Mouse (Mus musculus): ENCODE data around the gene Tapt1.

DNA sequence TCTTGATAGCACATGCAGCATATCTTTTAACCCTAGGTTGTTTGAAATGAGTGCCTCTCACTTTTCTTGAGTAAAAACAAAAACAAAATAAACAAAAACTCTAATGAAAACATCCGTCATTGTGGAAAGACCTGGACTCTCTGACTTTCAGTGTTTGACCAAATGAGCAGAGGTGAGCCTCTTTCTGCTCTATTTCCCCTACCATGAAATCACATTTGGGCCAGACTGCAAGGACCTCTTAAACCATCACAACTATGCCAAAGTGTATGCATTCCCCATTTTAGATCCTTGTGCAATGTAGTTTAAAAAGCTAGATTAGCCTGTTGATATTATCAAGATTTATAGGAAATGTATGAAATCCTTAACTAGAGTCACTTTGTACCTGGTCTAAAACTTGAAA, 1.9 kb upstream of the Tapt1 start:
- no peak for TF ChIP-seq POLR2A (IDR thresholded peaks at IDR 0.05; ENCODE audit: borderline replicate concordance, control insufficient read depth, low read depth, low read length)
- no peak for TF ChIP-seq CTCF (IDR thresholded peaks at IDR 0.05; ENCODE audit: control insufficient read depth, insufficient read depth, low read length)

All from bone marrow, adult 2 months (tissue).